Mouse (Mus musculus): Measurements from ENCODE around the gene 1700011L22Rik. TPM values are rescaled to one million over a fixed set of nuclear protein-coding genes. Genes with fewer than 3 reads are reported as not detected.

The 1700011L22Rik gene
- polyA plus RNA-seq (2021; fragmentation: Nextera tagmentation), result not detected in 2 replicates
- long read RNA-seq, experiment 1, result 0 reads
- long read RNA-seq, experiment 2, result 0 reads

GRCm38 (mm10) chr8:79248470-79248869 lies at the start of gene 1700011L22Rik:
TSS of gene 1700011L22Rik (minus strand) at chr8:79248570.

GRCm38 (mm10) chr8:79294610-79295275 lies 46.4 kb upstream of the 1700011L22Rik start, which contains the start of gene Mmaa:
TSS of gene Mmaa (minus strand) at chr8:79294937.

Other genes with a start within 250 kb of the 1700011L22Rik start
- 3.6 and 4.0 TPM in 2 replicates for gene Zfp827, start 220.1 kb downstream of the 1700011L22Rik start, polyA plus RNA-seq (2021; fragmentation: Nextera tagmentation)
- 13.5 and 15.1 TPM in 2 replicates for gene Mmaa, start 46.4 kb upstream of the 1700011L22Rik start, polyA plus RNA-seq (2021; fragmentation: Nextera tagmentation)
- 4.9 and 12.4 TPM in 2 replicates for gene Smad1, start 150.9 kb upstream of the 1700011L22Rik start, polyA plus RNA-seq (2021; fragmentation: Nextera tagmentation)